Mouse (Mus musculus) liver, adult 2 months (tissue): Measurements from ENCODE around the gene Rims1.

Source experiments
- CTCF ChIP-seq: fragments of 200-500 bp; IDR thresholded peaks from 2 replicates; pipeline ENCODE4 v1.5.1; 2011; ENCODE audit warnings: low read depth, low read length, control low read depth
- POLR2A ChIP-seq: fragments of 200-500 bp; IDR thresholded peaks from 2 replicates; pipeline ENCODE4 v1.6.1; 2011; ENCODE audit warnings: low read length, control low read depth; ENCODE audit not compliant: insufficient read depth; ENCODE audit errors: extremely low read depth

DNA sequence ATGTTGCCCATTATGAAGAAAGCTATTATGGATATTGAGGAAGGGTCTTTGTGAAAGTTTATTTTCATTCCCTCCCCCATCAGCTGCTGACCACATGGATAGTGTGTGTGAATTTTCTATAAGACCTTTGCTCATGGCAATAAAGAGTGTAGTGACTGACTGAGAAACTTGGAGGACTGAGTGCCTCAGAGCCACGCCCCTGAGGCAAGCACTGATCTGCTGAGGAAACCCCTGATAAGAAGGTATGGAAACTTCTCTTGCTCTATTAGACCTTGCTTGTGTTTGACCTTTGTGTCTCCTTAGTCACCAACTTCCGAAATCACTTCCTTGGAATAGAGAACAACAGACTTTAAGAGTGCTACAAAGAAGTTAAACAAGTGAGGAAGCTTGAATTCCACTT is 55.3 kb downstream of the Rims1 start:
- TF ChIP-seq POLR2A: no peak
- TF ChIP-seq CTCF: no peak
